Mouse (Mus musculus) ES-Bruce4 (cell line): ENCODE results near the gene Gm45713.

Source experiments
- CTCF ChIP-seq: IDR thresholded peaks from one replicate; pipeline ENCODE4 v1.8.1; 2011; ENCODE audit warnings: low read depth, low read length
- EP300 ChIP-seq: IDR thresholded peaks from 2 replicates; pipeline ENCODE4 v1.6.1; 2011; ENCODE audit warnings: low read depth, low read length; ENCODE audit not compliant: insufficient read depth
- POLR2A ChIP-seq: IDR thresholded peaks from one replicate; pipeline ENCODE4 v1.8.1; 2011; ENCODE audit warnings: low read length; ENCODE audit not compliant: insufficient read depth

- peak; percentile 42 for TF ChIP-seq CTCF
- TF ChIP-seq EP300: peak; percentile 77; the same call in 1 of the 2 replicates
- peak; percentile 64 for TF ChIP-seq POLR2A
Observed at GRCm38 (mm10) chr7:45128624-45129246, 7.3 kb downstream of the Gm45713 start, which contains the start of gene Rpl13a.
